Mouse (Mus musculus): ENCODE measurements at regions not wholly inside any gene's neighbourhood (a gene's known extent, or its start where the extent isn't known, plus 50 kb on each side); places are given as distances from the start of the nearest gene placed in this dataset.
"Not testable (repeated sequence)": the region's sequence is repeated elsewhere in the genome, so short reads cannot be mapped to it uniquely, and the experiment has no call there.

- Histone ChIP-seq H3K36me3 (ENCODE audit: insufficient read depth, low read length) (no peaks in the 10 kb centered on the region), H3K4me3 (replicated peaks; ENCODE audit: low read length) (no peak overlapping the region), H3K4me1 (replicated peaks; ENCODE audit: low read depth, low read length) (no peaks in the 10 kb centered on the region), H3K9me3 (ENCODE audit: low read length) (no peaks in the 10 kb centered on the region), H3K27me3 (ENCODE audit: insufficient read depth, low read length) (no peaks in the 10 kb centered on the region)
- TF ChIP-seq NANOG (IDR thresholded peaks at IDR 0.05; ENCODE audit: borderline replicate concordance, low read length) (no peak), POU5F1 (IDR thresholded peaks at IDR 0.05; ENCODE audit: borderline replicate concordance, low read length) (no peak), CTCF (conservative IDR thresholded peaks at IDR 0.05; ENCODE audit: low read length) (no peak)
These were observed 234.7 kb downstream of the Kif2b start for GRCm38 (mm10) chr11:91342629-91343028.

GRCm38 (mm10) chr11:91333056-91333455, 244.3 kb downstream of the Kif2b start:
- Histone ChIP-seq H3K36me3 (ENCODE audit: insufficient read depth, low read length) (no peaks in the 10 kb centered on the region), H3K4me3 (replicated peaks; ENCODE audit: low read length) (no peak overlapping the region), H3K27me3 (ENCODE audit: insufficient read depth, low read length) (no peaks in the 10 kb centered on the region), H3K4me1 (replicated peaks; ENCODE audit: low read depth, low read length) (no peaks in the 10 kb centered on the region), H3K9me3 (ENCODE audit: low read length) (no peaks in the 10 kb centered on the region)
- TF ChIP-seq CTCF (conservative IDR thresholded peaks at IDR 0.05; ENCODE audit: low read length) (no peak), POU5F1 (IDR thresholded peaks at IDR 0.05; ENCODE audit: borderline replicate concordance, low read length) (no peak), NANOG (IDR thresholded peaks at IDR 0.05; ENCODE audit: borderline replicate concordance, low read length) (no peak)

- 0 out of 2 replicates have a peak, but pooled peaks cover 2% of the 10 kb centered on the region for H3K4me1 ChIP-seq (replicated peaks; ENCODE audit: low read depth, low read length)
- no peaks in the 10 kb centered on the region for H3K9me3 ChIP-seq (ENCODE audit: low read length)
- H3K4me3 ChIP-seq (replicated peaks; ENCODE audit: low read length), result no peak overlapping the region
- no peaks in the 10 kb centered on the region for H3K27me3 ChIP-seq (ENCODE audit: insufficient read depth, low read length)
- no peaks in the 10 kb centered on the region for H3K36me3 ChIP-seq (ENCODE audit: insufficient read depth, low read length)
- TF ChIP-seq POU5F1 (IDR thresholded peaks at IDR 0.05; ENCODE audit: borderline replicate concordance, low read length) (no peak), NANOG (IDR thresholded peaks at IDR 0.05; ENCODE audit: borderline replicate concordance, low read length) (no peak), CTCF (conservative IDR thresholded peaks at IDR 0.05; ENCODE audit: low read length) (no peak)
These were observed 249.8 kb downstream of the Kif2b start for GRCm38 (mm10) chr11:91327543-91327942.

GRCm38 (mm10) chr11:91310212-91310742, 267.1 kb downstream of the Kif2b start:
- TF ChIP-seq POU5F1 (IDR thresholded peaks at IDR 0.05; ENCODE audit: borderline replicate concordance, low read length) (no peak), CTCF (conservative IDR thresholded peaks at IDR 0.05; ENCODE audit: low read length) (no peak)
- no peaks in the 10 kb centered on the region for H3K36me3 ChIP-seq (ENCODE audit: insufficient read depth, low read length)
- H3K4me1 ChIP-seq (replicated peaks; ENCODE audit: low read depth, low read length), result no peaks in the 10 kb centered on the region
- no peak overlapping the region for H3K4me3 ChIP-seq (replicated peaks; ENCODE audit: low read length)
- H3K9me3 ChIP-seq (ENCODE audit: low read length), result no peaks in the 10 kb centered on the region
- no peaks in the 10 kb centered on the region for H3K27me3 ChIP-seq (ENCODE audit: insufficient read depth, low read length)

- 0 out of 2 replicates have a peak, but pooled peaks cover 2% of the 10 kb centered on the region for H3K4me1 ChIP-seq (replicated peaks; ENCODE audit: low read depth, low read length)
- no peak overlapping the region for H3K4me3 ChIP-seq (replicated peaks; ENCODE audit: low read length)
- H3K36me3 ChIP-seq (ENCODE audit: insufficient read depth, low read length), result no peaks in the 10 kb centered on the region
- H3K27me3 ChIP-seq (ENCODE audit: insufficient read depth, low read length), result no peaks in the 10 kb centered on the region
- no peaks in the 10 kb centered on the region for H3K9me3 ChIP-seq (ENCODE audit: low read length)
- TF ChIP-seq POU5F1 (IDR thresholded peaks at IDR 0.05; ENCODE audit: borderline replicate concordance, low read length) (no peak), NANOG (IDR thresholded peaks at IDR 0.05; ENCODE audit: borderline replicate concordance, low read length) (no peak), CTCF (conservative IDR thresholded peaks at IDR 0.05; ENCODE audit: low read length) (no peak)
These were observed 287.9 kb downstream of the Kif2b start for GRCm38 (mm10) chr11:91289194-91290123.

GRCm38 (mm10) chr11:91286376-91286775, 291.0 kb downstream of the Kif2b start:
- Histone ChIP-seq H3K9me3 (ENCODE audit: low read length) (no peaks in the 10 kb centered on the region), H3K4me3 (replicated peaks; ENCODE audit: low read length) (no peak overlapping the region), H3K36me3 (ENCODE audit: insufficient read depth, low read length) (no peaks in the 10 kb centered on the region)

GRCm38 (mm10) chr11:91262216-91262615, 315.1 kb downstream of the Kif2b start:
- no peaks in the 10 kb centered on the region for H3K36me3 ChIP-seq (ENCODE audit: insufficient read depth, low read length)
- H3K4me1 ChIP-seq (replicated peaks; ENCODE audit: low read depth, low read length), result no peaks in the 10 kb centered on the region
- H3K4me3 ChIP-seq (replicated peaks; ENCODE audit: low read length), result no peak overlapping the region
- no peak for TF ChIP-seq POU5F1 (IDR thresholded peaks at IDR 0.05; ENCODE audit: borderline replicate concordance, low read length)
- TF ChIP-seq CTCF (conservative IDR thresholded peaks at IDR 0.05; ENCODE audit: low read length), result no peak
- TF ChIP-seq NANOG (IDR thresholded peaks at IDR 0.05; ENCODE audit: borderline replicate concordance, low read length), result no peak
- no peaks in the 10 kb centered on the region for H3K9me3 ChIP-seq (ENCODE audit: low read length)
- no peaks in the 10 kb centered on the region for H3K27me3 ChIP-seq (ENCODE audit: insufficient read depth, low read length)

More at GRCm38 (mm10) chr11:91286376-91286775, 291.0 kb downstream of the Kif2b start:
- Histone ChIP-seq H3K4me1 (replicated peaks; ENCODE audit: low read depth, low read length) (0 out of 2 replicates have a peak, but pooled peaks cover 2% of the 10 kb centered on the region), H3K27me3 (ENCODE audit: insufficient read depth, low read length) (no peaks in the 10 kb centered on the region)
- TF ChIP-seq POU5F1 (IDR thresholded peaks at IDR 0.05; ENCODE audit: borderline replicate concordance, low read length) (no peak), NANOG (IDR thresholded peaks at IDR 0.05; ENCODE audit: borderline replicate concordance, low read length) (no peak), CTCF (conservative IDR thresholded peaks at IDR 0.05; ENCODE audit: low read length) (no peak)

- not testable (repeated sequence) for H3K4me3 ChIP-seq (replicated peaks; ENCODE audit: low read length); H3K27me3 ChIP-seq (ENCODE audit: insufficient read depth, low read length); H3K4me1 ChIP-seq (replicated peaks; ENCODE audit: low read depth, low read length); H3K9me3 ChIP-seq (ENCODE audit: low read length); H3K36me3 ChIP-seq (ENCODE audit: insufficient read depth, low read length)
These were observed 335.3 kb downstream of the Kif2b start for GRCm38 (mm10) chr11:91242061-91242460.

Measured in E14TG2a.4 (cell line).